12 mouse cellular contexts compared by ENCODE assay signal in the genomic region with DNA sequence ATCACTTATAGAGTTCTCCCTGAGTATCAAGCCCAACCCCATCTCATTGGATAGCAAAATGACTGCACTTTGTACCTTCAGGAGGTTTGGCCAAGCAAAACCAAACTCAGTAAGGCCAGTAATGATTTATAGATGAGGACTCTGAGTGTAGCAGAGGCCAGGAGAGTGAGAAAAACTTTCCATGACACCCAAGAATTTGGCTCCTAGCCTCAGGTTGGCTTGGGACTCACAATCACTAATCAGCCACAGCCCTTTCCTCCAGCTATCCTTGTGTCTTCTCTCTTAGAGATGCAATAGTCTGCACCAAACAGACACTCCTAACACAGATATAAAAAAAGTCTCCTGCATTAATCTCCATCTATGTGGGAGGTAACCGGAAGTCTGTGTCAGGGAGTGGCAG. TPM values are rescaled to one million over a fixed set of nuclear protein-coding genes. Genes with fewer than 3 reads are reported as not detected.
DNase-seq lines count a peak whose midpoint lies in the region; ATAC-seq and TF ChIP-seq lines count a peak whose summit lies in the region.
"Had no signal": no experiment of that assay in that cellular context is flagged by ENCODE, and none has a peak within 500 bp of the region (broad histone marks: within the 10 kb centered on the region; RNA-seq: fewer than 3 reads in every experiment).

No protein-coding gene starts in this region.

- intact Hi-C loops in heart, postnatal 10 days (cut with DNase I): no loop called here
- intact Hi-C loops in left cerebral cortex, postnatal 4 days (cut with DNase I): no loop called here

- H3K4me1 ChIP-seq in liver, adult 2 months (ENCODE audit: control insufficient read depth, insufficient read depth, low read length): peaks cover 17% of the 10 kb centered on the region
- peaks cover 7% of the 10 kb centered on the region; the same call in 1 of the 2 replicates for H3K4me1 ChIP-seq in liver, embryonic 11.5 days (replicated peaks; ENCODE audit: control insufficient read depth, insufficient read depth, low read length)
- peaks cover 22% of the 10 kb centered on the region for H3K4me1 ChIP-seq in neural tube, embryonic 15.5 days

- TF ChIP-seq POLR2A in liver, adult 2 months (IDR thresholded peaks at IDR 0.05; ENCODE audit: extremely low read depth, insufficient read depth, low read length): no peak

- no peak overlapping the region for H3K4me3 ChIP-seq in liver, adult 2 months (ENCODE audit: insufficient read depth, low read depth, low read length)
- H3K4me3 ChIP-seq in liver, embryonic 11.5 days (ENCODE audit: low read depth, low read length): no peak overlapping the region
- H3K4me3 ChIP-seq in neural tube, embryonic 15.5 days (replicated peaks): no peak overlapping the region
- H3K4me3 ChIP-seq: hindbrain, embryonic 13.5 days had no signal

- ATAC-seq in liver, embryonic 11.5 days (replicated peaks; ENCODE audit: low FRiP score): no peak
- no peak for ATAC-seq in neural tube, embryonic 15.5 days (ENCODE audit: low FRiP score)

- no peak for TF ChIP-seq CTCF in liver, adult 2 months (IDR thresholded peaks at IDR 0.05; ENCODE audit: low read depth, low read length)

- no peak overlapping the region for H3K9ac ChIP-seq in liver, adult 2 months (ENCODE audit: low read depth, low read length)
- no peak overlapping the region for H3K9ac ChIP-seq in liver, embryonic 11.5 days (ENCODE audit: low read depth, low read length)
- H3K9ac ChIP-seq in neural tube, embryonic 15.5 days (replicated peaks): no peak overlapping the region
- H3K9ac ChIP-seq: hindbrain, embryonic 13.5 days; liver, embryonic 14.5 days had no signal

- no peak overlapping the region for H3K27ac ChIP-seq in liver, adult 2 months (replicated peaks; ENCODE audit: insufficient read depth, low read depth, low read length)
- H3K27ac ChIP-seq in liver, embryonic 11.5 days (ENCODE audit: low read depth, low read length): no peak overlapping the region
- no peak overlapping the region for H3K27ac ChIP-seq in neural tube, embryonic 15.5 days (replicated peaks)
- H3K27ac ChIP-seq: hindbrain, embryonic 13.5 days; liver, embryonic 14.5 days had no signal

- no peak overlapping the region for H3K4me2 ChIP-seq in liver, embryonic 11.5 days
- no peak overlapping the region for H3K4me2 ChIP-seq in neural tube, embryonic 15.5 days
- H3K4me2 ChIP-seq: hindbrain, embryonic 13.5 days; midbrain, embryonic 11.5 days had no signal

- H3K27me3 ChIP-seq in liver, adult 2 months (ENCODE audit: control insufficient read depth, insufficient read depth, low read length): no peaks in the 10 kb centered on the region
- no peaks in the 10 kb centered on the region for H3K27me3 ChIP-seq in liver, embryonic 11.5 days (replicated peaks; ENCODE audit: control insufficient read depth, insufficient read depth, low read length)
- H3K27me3 ChIP-seq in neural tube, embryonic 15.5 days (replicated peaks): no peaks in the 10 kb centered on the region
- H3K27me3 ChIP-seq: hindbrain, embryonic 13.5 days had no signal

- peak; percentile 12 for DNase-seq in adrenal gland, adult 2 months
- DNase-seq in adrenal gland, adult 18-20 months (ENCODE audit: low spot score in 2 of 2): no peak
- peak; percentile 88 for DNase-seq in liver, adult 2 months (ENCODE audit: extremely low read depth, low read depth, low spot score)
- no peak for DNase-seq in liver, embryonic 11.5 days (ENCODE audit: low spot score)
- peak; percentile 46 to 70 for DNase-seq in heart, postnatal 10 days
- peak; percentile 42 for DNase-seq in kidney, postnatal 14 days
- DNase-seq in left cerebral cortex, postnatal 4 days: no peak

- H3K9me3 ChIP-seq in liver, embryonic 11.5 days (ENCODE audit: control insufficient read depth, low read length): no peaks in the 10 kb centered on the region
- H3K9me3 ChIP-seq in neural tube, embryonic 15.5 days (replicated peaks): no peaks in the 10 kb centered on the region
- H3K9me3 ChIP-seq: hindbrain, embryonic 13.5 days had no signal

- H3K36me3 ChIP-seq in liver, adult 2 months (ENCODE audit: control insufficient read depth, insufficient read depth, low read length): no peaks in the 10 kb centered on the region
- H3K36me3 ChIP-seq in liver, embryonic 11.5 days (ENCODE audit: control insufficient read depth, insufficient read depth, low read length): no peaks in the 10 kb centered on the region
- no peaks in the 10 kb centered on the region for H3K36me3 ChIP-seq in neural tube, embryonic 15.5 days
- H3K36me3 ChIP-seq: hindbrain, embryonic 13.5 days had no signal

- 46% methylated on average over 1 of the region's 1 CpGs for WGBS in liver, adult 2 months
- 64% methylated on average over 1 of the region's 1 CpGs for WGBS in liver, embryonic 11.5 days
- 80% methylated on average over 1 of the region's 1 CpGs for WGBS in neural tube, embryonic 15.5 days

- H3K79me2 ChIP-seq in liver, adult 2 months (ENCODE audit: control insufficient read depth, insufficient read depth, low read length): no peaks in the 10 kb centered on the region

RNA-seq across cellular contexts. Expression of gene Gli2, which starts 31.1 kb away (rescaled TPM):
- 1 to 10 TPM; 1.0 to 1.5 TPM for total RNA-seq in adrenal gland, adult 2 months (2021)
- polyA plus RNA-seq in adrenal gland, adult 2 months (2012; rRNA removed): 1.2 and 1.6 TPM in 2 replicates
- total RNA-seq in adrenal gland, adult 18-20 months (2021): 1 to 10 TPM in 1 of 2 experiments, under 1 TPM in 1; 0.53 to 1.1 TPM
- total RNA-seq in liver, adult 2 months (2014; rRNA removed): 0.07 TPM in 1 of 2 replicates, not detected in the other
- 0.02 and 0.10 TPM in 2 replicates for polyA plus RNA-seq in liver, adult 2 months (2012; rRNA removed)
- 3.4 and 3.6 TPM in 2 replicates for polyA plus RNA-seq in liver, embryonic 11.5 days (2014; fragmentation: Nextera tagmentation; extraction: Ambion mirVana)
- total RNA-seq in heart, postnatal 10 days (2021): 1 to 10 TPM; 3.8 to 4.2 TPM
- total RNA-seq in left cerebral cortex, postnatal 4 days (2021): 1 to 10 TPM; 2.9 to 3.3 TPM
- polyA plus RNA-seq in neural tube, embryonic 15.5 days (2015; fragmentation: Nextera tagmentation; extraction: Ambion mirVana): 1.6 and 3.1 TPM in 2 replicates
- total RNA-seq: common myeloid progenitor, adult 5-6 weeks had no signal

Comparison
In these comparisons a context has a peak if more than half of its experiments do, and no peak if none do; other contexts are left out.
1. DNase-seq: peak in adrenal gland, adult 2 months (single experiment), liver, adult 2 months (single experiment), heart, postnatal 10 days (2 of 2) and kidney, postnatal 14 days (single experiment); none in adrenal gland, adult 18-20 months (0 of 2), liver, embryonic 11.5 days (single experiment) and left cerebral cortex, postnatal 4 days (single experiment).